Mouse (Mus musculus): ENCODE results near the gene Arrdc3. TPM values are rescaled to one million over a fixed set of nuclear protein-coding genes. Genes with fewer than 3 reads are reported as not detected.

Gene Arrdc3
- polyA plus RNA-seq, 1 experiment: 76.3 TPM

DNA sequence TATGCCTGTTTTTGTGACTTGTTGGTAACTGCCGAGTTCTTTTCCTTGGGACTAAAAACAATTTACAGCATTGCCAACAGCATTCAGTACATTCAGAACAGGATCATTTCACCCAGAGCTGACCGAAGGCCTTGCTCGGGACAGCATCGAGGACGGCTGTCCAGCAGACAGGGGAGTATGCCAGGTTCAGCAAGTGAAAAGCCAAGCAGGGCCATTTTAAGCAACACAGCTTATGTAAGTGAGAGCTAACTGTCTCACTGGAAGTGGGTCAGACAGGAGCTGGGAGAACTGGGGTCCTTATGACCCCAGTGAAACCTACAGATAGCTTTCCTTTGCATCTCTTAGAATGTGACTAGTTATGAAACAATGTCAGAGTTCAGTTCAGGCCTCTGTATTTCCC lies 57.2 kb downstream of the Arrdc3 start:
- Histone ChIP-seq H3K36me3 (ENCODE audit: control insufficient read depth, insufficient read depth, low read length) (no peaks in the 10 kb centered on the region), H3K27ac (ENCODE audit: control insufficient read depth, insufficient read depth, low read depth, low read length) (peak overlapping the region; percentile 10), H3K4me1 (ENCODE audit: control insufficient read depth, insufficient read depth, low read length) (no peaks in the 10 kb centered on the region; the same call in 1 of the 2 replicates), H3K4me3 (ENCODE audit: control insufficient read depth, low read depth, low read length) (no peak overlapping the region), H3K27me3 (ENCODE audit: control insufficient read depth, insufficient read depth, low read length) (no peaks in the 10 kb centered on the region)
- TF ChIP-seq CTCF (IDR thresholded peaks at IDR 0.05; ENCODE audit: control insufficient read depth, insufficient read depth, insufficient replicate concordance, low read depth, low read length) (no peak), POLR2A (IDR thresholded peaks at IDR 0.05; ENCODE audit: control insufficient read depth, low read depth, low read length) (no peak)

DNA sequence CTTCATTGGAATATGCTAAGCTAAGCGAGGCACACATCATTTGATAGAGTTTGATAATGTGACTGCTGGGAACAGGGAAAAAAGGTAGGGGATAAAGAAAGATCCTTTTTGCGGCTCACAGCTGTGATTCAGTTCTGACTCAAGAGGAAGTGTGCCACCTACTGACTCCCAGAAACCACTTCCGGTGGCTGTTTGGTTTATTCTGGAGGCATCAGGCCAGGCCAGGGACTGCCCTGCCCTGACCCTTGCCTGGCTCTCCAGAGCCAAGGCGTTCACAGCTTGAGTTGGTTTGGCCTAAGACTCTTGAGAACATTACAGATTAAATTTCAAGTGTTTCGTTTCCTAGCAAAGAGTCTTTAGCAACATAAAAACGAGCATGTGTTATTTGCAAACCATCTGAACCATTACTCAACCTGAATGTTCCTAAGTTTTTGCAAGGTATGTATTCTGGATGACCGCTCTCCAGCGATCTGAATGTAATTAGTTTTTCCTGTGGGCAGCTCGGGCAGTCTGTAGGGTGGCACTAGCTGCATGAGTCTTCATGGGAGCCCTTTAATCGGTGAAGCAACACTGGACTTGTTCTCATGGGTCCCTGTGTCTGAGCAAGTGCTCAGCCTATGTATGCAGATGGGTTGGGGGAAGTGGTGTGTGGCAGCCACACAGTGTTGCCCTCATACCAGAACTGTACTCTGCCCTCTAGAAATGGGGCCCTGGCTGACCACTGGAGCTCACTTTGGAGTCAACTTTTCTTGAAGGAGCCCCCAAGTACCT lies 57.9 kb downstream of the Arrdc3 start:
- TF ChIP-seq CTCF (IDR thresholded peaks at IDR 0.05; ENCODE audit: control insufficient read depth, insufficient read depth, insufficient replicate concordance, low read depth, low read length): no peak
- no peak for TF ChIP-seq POLR2A (IDR thresholded peaks at IDR 0.05; ENCODE audit: control insufficient read depth, low read depth, low read length)
- Histone ChIP-seq H3K27me3 (ENCODE audit: control insufficient read depth, insufficient read depth, low read length) (no peaks in the 10 kb centered on the region), H3K36me3 (ENCODE audit: control insufficient read depth, insufficient read depth, low read length) (no peaks in the 10 kb centered on the region), H3K4me1 (ENCODE audit: control insufficient read depth, insufficient read depth, low read length) (no peaks in the 10 kb centered on the region; the same call in 1 of the 2 replicates), H3K4me3 (ENCODE audit: control insufficient read depth, low read depth, low read length) (no peak overlapping the region), H3K27ac (ENCODE audit: control insufficient read depth, insufficient read depth, low read depth, low read length) (peak overlapping the region; percentile 10)

DNA sequence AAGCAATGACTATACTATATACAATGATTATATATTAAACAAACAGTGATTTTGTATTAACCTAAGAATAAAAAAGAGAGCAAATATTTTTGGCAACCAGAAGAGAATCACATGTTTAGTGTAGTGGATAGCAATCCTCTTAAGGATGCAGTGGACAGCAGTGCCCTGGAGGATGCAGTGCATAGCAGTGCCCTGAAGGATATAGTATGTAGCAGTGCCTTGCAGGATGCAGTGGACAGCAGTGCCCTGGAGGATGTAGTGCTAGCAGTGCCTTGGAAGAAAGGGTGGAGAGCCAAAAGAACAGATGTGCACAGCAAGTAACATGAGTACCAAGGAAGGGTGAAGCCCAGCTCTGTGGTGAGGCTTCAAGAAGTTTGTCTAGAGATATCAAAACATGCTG lies 61.3 kb downstream of the Arrdc3 start:
- no peak overlapping the region for H3K27ac ChIP-seq (ENCODE audit: control insufficient read depth, insufficient read depth, low read depth, low read length)
- H3K4me3 ChIP-seq (ENCODE audit: control insufficient read depth, low read depth, low read length): no peak overlapping the region
- no peaks in the 10 kb centered on the region for H3K36me3 ChIP-seq (ENCODE audit: control insufficient read depth, insufficient read depth, low read length)
- TF ChIP-seq CTCF (IDR thresholded peaks at IDR 0.05; ENCODE audit: control insufficient read depth, insufficient read depth, insufficient replicate concordance, low read depth, low read length): no peak
- no peak for TF ChIP-seq POLR2A (IDR thresholded peaks at IDR 0.05; ENCODE audit: control insufficient read depth, low read depth, low read length)
- no peaks in the 10 kb centered on the region for H3K4me1 ChIP-seq (ENCODE audit: control insufficient read depth, insufficient read depth, low read length)
- no peaks in the 10 kb centered on the region for H3K27me3 ChIP-seq (ENCODE audit: control insufficient read depth, insufficient read depth, low read length)

All from testis, adult 2 months (tissue).